Mouse (Mus musculus): ENCODE measurements around the gene Psmd6.
A peak's percentile ranks its signal among the peaks of the same experiment; 100 is the strongest.

Gene Psmd6

GRCm38 (mm10) chr14:14120230-14121096 lies at the start of gene Psmd6:
Gene Psmd6, minus strand, starts transcription at chr14:14120984.
- peak; percentile 76 to 79 for DNase-seq

GRCm38 (mm10) chr14:14110710-14111109 lies 10.1 kb downstream of the Psmd6 start:
- DNase-seq = no peak

- no peak for DNase-seq
Observed at GRCm38 (mm10) chr14:14104930-14105318, 15.9 kb downstream of the Psmd6 start.

GRCm38 (mm10) chr14:14104213-14104929 lies 16.4 kb downstream of the Psmd6 start:
- DNase-seq = no peak

- DNase-seq = no peak
Observed at GRCm38 (mm10) chr14:14101296-14101695, 19.5 kb downstream of the Psmd6 start.

GRCm38 (mm10) chr14:14100773-14101280 lies 20.0 kb downstream of the Psmd6 start:
- DNase-seq = no peak

- DNase-seq = peak; percentile 61 to 67
Observed at GRCm38 (mm10) chr14:14098330-14098980, 22.3 kb downstream of the Psmd6 start.

GRCm38 (mm10) chr14:14090571-14090970 lies 30.2 kb downstream of the Psmd6 start:
- DNase-seq = no peak

- DNase-seq = no peak
Observed at GRCm38 (mm10) chr14:14088016-14088791, 32.6 kb downstream of the Psmd6 start.

- no peak for DNase-seq
Observed at GRCm38 (mm10) chr14:14087348-14087747, 33.4 kb downstream of the Psmd6 start.

- no peak for DNase-seq
Observed at GRCm38 (mm10) chr14:14086711-14087263, 34.0 kb downstream of the Psmd6 start.

- no peak for DNase-seq
Observed at GRCm38 (mm10) chr14:14083811-14084210, 37.0 kb downstream of the Psmd6 start.

- DNase-seq = no peak
Observed at GRCm38 (mm10) chr14:14080604-14081194, 40.1 kb downstream of the Psmd6 start.

- no peak for DNase-seq
Observed at GRCm38 (mm10) chr14:14071456-14071855, 49.3 kb downstream of the Psmd6 start.

GRCm38 (mm10) chr14:14070541-14071315 lies 50.1 kb downstream of the Psmd6 start:
- DNase-seq = no peak

GRCm38 (mm10) chr14:14068553-14068952 lies 52.2 kb downstream of the Psmd6 start:
- no peak for DNase-seq

GRCm38 (mm10) chr14:14067648-14068472 lies 52.9 kb downstream of the Psmd6 start:
- DNase-seq = peak in 1 of 2 experiments; percentile 25

- DNase-seq = no peak
Observed at GRCm38 (mm10) chr14:14066241-14066640, 54.5 kb downstream of the Psmd6 start.

- DNase-seq = no peak
Observed at GRCm38 (mm10) chr14:14065142-14065498, 55.7 kb downstream of the Psmd6 start.

Measured in thymus, adult 18-20 months (tissue).